Mouse (Mus musculus) bone marrow, adult 2 months (tissue): Measurements from ENCODE around the gene Tmem104. TPM values are rescaled to one million over a fixed set of nuclear protein-coding genes. Genes with fewer than 3 reads are reported as not detected.

Experiments used
- H3K27ac ChIP-seq: fragments of 200-500 bp; 2 replicates; pipeline ENCODE4 v1.5.1; 2012; ENCODE audit warnings: low read depth, mild to moderate bottlenecking, control low read depth, inconsistent platforms, low read length; ENCODE audit not compliant: control insufficient read depth, poor library complexity, insufficient read depth
- H3K4me1 ChIP-seq: fragments of 200-500 bp; 2 replicates; pipeline ENCODE4 v1.6.1; 2011; ENCODE audit warnings: low read length; ENCODE audit not compliant: control insufficient read depth, insufficient read depth
- H3K4me3 ChIP-seq: fragments of 200-500 bp; replicated peaks from 2 replicates; pipeline ENCODE3; 2011; ENCODE audit warnings: mild to moderate bottlenecking, low read depth, low read length, control low read depth; ENCODE audit not compliant: control insufficient read depth
- CTCF ChIP-seq: fragments of 200-500 bp; IDR thresholded peaks from 2 replicates; pipeline ENCODE4 v1.5.1; 2011; ENCODE audit warnings: low read length, control low read depth; ENCODE audit not compliant: control insufficient read depth, insufficient read depth
- POLR2A ChIP-seq: fragments of 200-500 bp; IDR thresholded peaks from 2 replicates; pipeline ENCODE4 v1.6.1; 2011; ENCODE audit warnings: low read depth, mild to moderate bottlenecking, control low read depth, low read length, borderline replicate concordance; ENCODE audit not compliant: control insufficient read depth
- WGBS: fragments of 180-500 bp; shearing (Covaris S2); methylation state at CpG from one replicate; pipeline ENCODE4 v1.1.7; 2018; 5-methylcytosine and 5-hydroxymethylcytosine counted together
- polyA plus RNA-seq: library from polyadenylated mRNA; stranded (reverse); fragments of >200 nt; gene quantifications from 2 replicates; pipeline ENCODE4 v1.2.4, GENCODE M21; 2011; ENCODE audit warnings: low replicate concordance; ENCODE audit not compliant: missing spikeins, insufficient read depth, insufficient read length

Tmem104 gene
- polyA plus RNA-seq, 1 experiment: 5.8 TPM

GRCm38 (mm10) chr11:115264862-115265668, 77.8 kb downstream of the Tmem104 start:
- Histone ChIP-seq H3K4me3 (no peak overlapping the region), H3K27ac (no peak overlapping the region; the same call in 1 of the 2 replicates), H3K4me1 (no peaks in the 10 kb centered on the region)
- 14% methylated on average over 39 of the region's 39 CpGs for WGBS
- no peak for TF ChIP-seq POLR2A
- peak; percentile 49; the same call in 1 of the 2 replicates for TF ChIP-seq CTCF

GRCm38 (mm10) chr11:115265771-115266399, 78.6 kb downstream of the Tmem104 start:
- no peaks in the 10 kb centered on the region for H3K4me1 ChIP-seq

GRCm38 (mm10) chr11:115266400-115266778, 79.1 kb downstream of the Tmem104 start:
- Histone ChIP-seq H3K4me1 (no peaks in the 10 kb centered on the region), H3K27ac (no peak overlapping the region), H3K4me3 (no peak overlapping the region)
- 8% methylated on average over 22 of the region's 22 CpGs for WGBS
- TF ChIP-seq CTCF: no peak
- no peak for TF ChIP-seq POLR2A

More at GRCm38 (mm10) chr11:115265771-115266399, 78.6 kb downstream of the Tmem104 start:
- no peak overlapping the region for H3K27ac ChIP-seq
- 3% methylated on average over 20 of the region's 20 CpGs for WGBS
- no peak overlapping the region for H3K4me3 ChIP-seq
- TF ChIP-seq CTCF: no peak
- no peak for TF ChIP-seq POLR2A

GRCm38 (mm10) chr11:115267061-115267883, 80.0 kb downstream of the Tmem104 start, which contains the start of gene Grin2c:
Gene Grin2c, minus strand, starts transcription at chr11:115267243.
- Histone ChIP-seq H3K4me1 (no peaks in the 10 kb centered on the region), H3K4me3 (no peak within 1 kb of the TSS), H3K27ac (no peak within 1 kb of the TSS)
- WGBS: 9% methylated on average over 48 of the region's 50 CpGs
- TF ChIP-seq CTCF: no peak
- TF ChIP-seq POLR2A: no peak

- Histone ChIP-seq H3K4me3 (no peak overlapping the region), H3K27ac (no peak overlapping the region), H3K4me1 (no peaks in the 10 kb centered on the region)
- no peak for TF ChIP-seq POLR2A
- TF ChIP-seq CTCF: no peak
- WGBS: 86% methylated on average over 11 of the region's 11 CpGs
Measured at GRCm38 (mm10) chr11:115267958-115268357, 80.7 kb downstream of the Tmem104 start.

GRCm38 (mm10) chr11:115269330-115270066, 82.2 kb downstream of the Tmem104 start:
- Histone ChIP-seq H3K4me3 (no peak overlapping the region), H3K27ac (no peak overlapping the region), H3K4me1 (no peaks in the 10 kb centered on the region)
- TF ChIP-seq POLR2A (no peak; the same call in 1 of the 2 replicates), CTCF (no peak)
- WGBS: 70% methylated on average over 27 of the region's 27 CpGs

- 55% methylated on average over 19 of the region's 19 CpGs for WGBS
- TF ChIP-seq POLR2A (no peak), CTCF (peak; percentile 83)
- no peaks in the 10 kb centered on the region; the same call in 1 of the 2 replicates for H3K4me1 ChIP-seq
- no peak overlapping the region for H3K4me3 ChIP-seq
- no peak overlapping the region for H3K27ac ChIP-seq
Measured at GRCm38 (mm10) chr11:115270148-115270861, 83.0 kb downstream of the Tmem104 start.
